Mouse (Mus musculus) megakaryocyte-erythroid progenitor cell, adult 5-6 weeks (primary cell): Measurements from ENCODE around the gene Prkcz. TPM values are rescaled to one million over a fixed set of nuclear protein-coding genes. Genes with fewer than 3 reads are reported as not detected.

Experiments used
- ATAC-seq: replicated peaks from 2 replicates; pipeline ENCODE4 v1.8.0; 2016; ENCODE audit warnings: mild to moderate bottlenecking, inconsistent platforms; ENCODE audit not compliant: severe bottlenecking, poor library complexity, low FRiP score, low TSS enrichment
- total RNA-seq, 2 experiments: library from RNA; stranded (forward) in 1 of 2; stranded (reverse) in 1 of 2; fragments of 200-1000, 215-1000 nt in 1 of 2; fragments of >200 nt in 1 of 2; fragmentation: Nextera tagmentation in 1 of 2; gene quantifications; 2 replicates each; pipeline ENCODE4 v1.2.3; 2014 to 2017

Gene Prkcz
- total RNA-seq (2014; fragmentation: Nextera tagmentation) (not detected in 2 replicates), total RNA-seq (2017) (not detected in 2 replicates)

- no peak for ATAC-seq
Observed at GRCm38 (mm10) chr4:155361303-155361791, at the start of gene Prkcz. Prkcz (minus strand) TSS chr4:155361361.

GRCm38 (mm10) chr4:155409058-155409776 lies 48.1 kb upstream of the Prkcz start, which contains the start of gene Cfap74:
Cfap74 (plus strand) TSS chr4:155409190.
- ATAC-seq: peak; percentile 41; the same call in 1 of the 2 replicates

DNA sequence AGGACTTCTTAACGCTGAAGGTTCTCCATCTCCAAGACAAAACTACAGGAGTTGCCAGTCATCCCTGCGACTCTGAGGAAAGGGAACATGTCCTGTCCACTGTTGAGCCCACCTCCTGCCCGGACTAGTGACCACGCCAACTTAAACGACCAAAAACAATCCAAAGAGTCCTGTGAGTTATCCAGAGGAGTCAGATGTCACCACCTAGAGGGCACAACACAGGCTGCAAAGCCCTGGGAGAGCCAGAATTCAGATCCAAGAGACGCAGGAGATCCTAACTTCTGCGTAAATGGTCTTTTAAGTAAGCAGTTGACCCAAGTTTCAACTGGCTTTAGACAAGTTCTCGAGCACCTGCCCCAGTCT lies 47.5 kb upstream of the Prkcz start:
- no peak for ATAC-seq

DNA sequence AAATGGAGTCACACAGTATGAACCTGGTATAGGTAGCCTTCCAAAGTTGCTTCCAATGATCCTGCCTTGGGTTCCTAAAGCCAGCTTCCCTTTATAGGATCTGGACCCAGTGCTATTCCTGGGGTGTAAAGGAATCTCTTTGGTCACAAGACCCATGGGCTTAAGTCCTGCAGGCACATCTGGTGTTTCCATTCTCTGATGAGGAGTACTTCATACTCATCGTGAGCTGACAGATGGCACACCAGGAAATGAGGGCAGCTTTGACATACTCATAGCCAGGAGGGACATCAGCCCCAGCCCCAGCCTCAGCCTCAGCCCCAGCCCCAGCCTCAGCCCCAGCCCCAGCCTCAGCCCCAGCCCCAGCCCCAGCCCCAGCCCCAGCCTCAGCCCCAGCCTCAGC lies 41.3 kb upstream of the Prkcz start:
- ATAC-seq: no peak

GRCm38 (mm10) chr4:155401121-155401520 lies 40.0 kb upstream of the Prkcz start:
- no peak for ATAC-seq

DNA sequence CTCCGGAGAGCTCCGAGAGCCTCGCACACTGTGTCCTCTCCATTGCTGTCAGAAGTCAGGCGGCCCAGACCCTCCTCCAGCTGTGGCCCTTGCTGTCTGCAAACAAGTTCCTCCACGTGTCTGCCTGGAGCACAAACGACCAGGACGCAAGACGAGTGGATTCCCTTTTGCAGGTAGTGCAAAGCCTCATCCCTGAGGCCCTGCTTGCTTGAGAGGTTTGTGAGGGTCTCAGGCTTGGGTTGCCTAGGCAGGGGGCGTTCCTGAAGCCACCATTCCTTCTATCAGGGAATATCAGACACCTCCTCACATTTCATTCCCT lies 37.0 kb upstream of the Prkcz start:
- ATAC-seq: peak; percentile 24; the same call in 1 of the 2 replicates

DNA sequence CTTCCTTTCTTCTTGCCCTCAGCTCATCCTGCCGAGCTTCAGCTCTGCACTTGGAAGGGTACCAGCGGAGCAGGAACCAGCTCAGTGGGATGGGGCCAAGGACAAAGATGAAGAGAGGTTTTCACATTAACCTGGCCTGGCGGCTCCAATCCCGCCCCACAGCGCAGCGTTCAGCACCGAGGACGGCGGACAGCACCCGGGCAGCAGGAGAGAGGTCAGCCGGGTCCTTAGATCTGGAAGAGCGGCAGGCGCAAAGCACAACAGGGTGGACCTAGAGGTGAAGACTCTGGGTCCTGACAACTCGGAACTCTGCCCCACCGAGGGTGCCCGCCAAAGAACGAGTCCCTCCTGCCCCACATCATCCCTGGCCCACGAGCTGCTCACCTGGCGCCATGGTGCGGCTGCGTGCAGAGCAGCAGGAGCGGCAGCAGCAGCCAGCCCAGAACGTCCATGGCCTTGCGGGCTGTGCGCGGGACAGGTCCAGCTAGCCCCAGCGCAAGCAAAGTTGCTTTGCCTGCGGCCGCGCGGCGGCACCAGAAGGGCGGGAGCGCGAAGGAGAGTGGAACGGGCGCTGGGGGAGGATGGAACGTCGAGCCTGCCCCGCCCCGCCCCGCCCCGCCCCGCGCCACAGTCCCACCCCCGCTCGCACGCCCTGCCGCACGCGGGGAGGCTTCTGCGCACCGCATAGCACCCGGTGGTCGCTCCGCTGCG lies 36.5 kb upstream of the Prkcz start, which contains the start of gene Gabrd:
Gabrd (minus strand) TSS at position 602 of the 711 bp plus-strand sequence.
- ATAC-seq: peak; percentile 83

DNA sequence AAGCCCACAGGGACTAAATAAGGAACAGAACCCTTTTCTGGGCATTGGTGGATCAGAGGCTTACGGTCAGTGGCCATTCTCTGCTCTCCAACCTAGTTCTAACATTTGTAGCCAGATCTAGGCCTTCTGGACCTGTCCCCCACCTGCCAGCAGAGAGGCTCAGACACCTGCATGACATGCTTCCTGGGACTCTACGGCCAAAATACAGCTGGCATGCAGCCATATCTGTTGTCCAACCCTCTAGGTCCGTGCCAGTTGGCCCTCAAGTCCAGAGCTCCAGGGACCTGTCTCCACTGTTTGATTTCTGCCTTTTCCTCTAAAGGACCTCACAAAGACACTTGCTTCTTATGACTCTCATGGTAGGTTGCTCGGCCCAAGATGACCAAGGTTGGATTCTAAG lies 35.6 kb upstream of the Prkcz start:
- ATAC-seq: no peak

DNA sequence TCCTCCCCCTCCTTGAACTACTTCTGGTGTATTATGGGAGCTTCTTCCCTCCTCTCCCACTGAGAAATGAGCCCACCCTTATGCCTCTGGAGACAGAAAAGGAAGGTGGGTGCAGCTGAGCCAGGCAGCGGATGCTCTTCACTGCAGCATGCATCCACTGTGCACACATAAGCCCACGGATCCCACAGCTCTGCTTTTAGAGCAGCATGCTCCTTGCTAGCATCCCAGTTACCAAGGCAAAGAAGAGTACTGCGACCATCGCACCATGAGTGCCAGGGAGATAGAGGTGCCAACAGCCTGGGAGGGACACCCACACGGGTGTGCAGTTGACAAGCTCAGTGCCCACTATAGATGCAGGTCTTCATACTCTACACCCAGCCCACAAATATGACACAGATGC lies 34.3 kb upstream of the Prkcz start:
- ATAC-seq: no peak

- no peak for ATAC-seq
Observed at GRCm38 (mm10) chr4:155387166-155387565, 26.0 kb upstream of the Prkcz start.

GRCm38 (mm10) chr4:155383326-155383725 lies 22.2 kb upstream of the Prkcz start:
- no peak for ATAC-seq

GRCm38 (mm10) chr4:155382752-155383151 lies 21.6 kb upstream of the Prkcz start:
- ATAC-seq: no peak

GRCm38 (mm10) chr4:155381974-155382373 lies 20.8 kb upstream of the Prkcz start:
- ATAC-seq: no peak

DNA sequence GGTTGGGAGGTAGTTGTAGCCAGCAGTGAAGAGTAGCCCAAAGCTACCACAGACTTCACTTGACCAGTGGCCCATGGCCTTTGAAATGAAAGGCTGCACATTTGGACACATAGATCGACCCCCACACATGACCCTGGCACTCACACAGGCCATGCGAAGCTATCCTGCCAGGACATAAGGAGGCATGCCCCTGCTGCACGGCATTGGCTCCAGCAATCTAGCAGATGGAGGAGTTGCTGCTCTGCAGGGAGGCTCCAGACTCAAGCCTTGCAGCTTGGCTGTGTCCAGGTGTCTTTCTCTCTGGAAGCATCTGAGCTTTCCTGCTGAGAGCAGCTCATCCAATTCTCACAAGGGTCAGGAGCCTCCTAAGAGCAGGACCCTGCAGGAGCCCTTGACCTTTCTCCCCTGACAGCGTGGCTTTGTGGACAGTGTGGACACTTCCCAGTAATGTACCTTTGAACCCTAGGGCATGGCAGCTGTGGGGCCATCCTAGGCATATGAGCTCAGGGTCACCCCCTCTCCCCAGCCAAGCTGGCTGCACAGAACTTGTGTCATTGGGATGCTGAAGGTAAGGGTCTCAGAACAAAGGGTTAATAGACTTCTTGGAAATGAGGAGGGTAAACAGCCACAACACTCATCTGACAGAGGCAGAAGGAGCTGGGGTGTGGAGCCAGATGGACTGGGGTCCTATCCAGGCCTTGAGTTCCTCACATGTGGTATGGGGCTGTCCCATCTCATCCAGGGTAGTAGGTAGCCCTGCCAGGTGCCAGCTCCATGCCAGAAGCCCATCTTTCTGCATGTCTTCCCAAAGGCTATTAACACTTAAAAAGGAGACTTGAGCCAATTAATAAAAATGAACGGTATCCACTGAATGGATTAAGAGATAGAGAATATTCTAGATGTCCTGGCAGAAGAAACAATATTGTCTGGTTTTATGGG lies 10.9 kb upstream of the Prkcz start:
- ATAC-seq: no peak

DNA sequence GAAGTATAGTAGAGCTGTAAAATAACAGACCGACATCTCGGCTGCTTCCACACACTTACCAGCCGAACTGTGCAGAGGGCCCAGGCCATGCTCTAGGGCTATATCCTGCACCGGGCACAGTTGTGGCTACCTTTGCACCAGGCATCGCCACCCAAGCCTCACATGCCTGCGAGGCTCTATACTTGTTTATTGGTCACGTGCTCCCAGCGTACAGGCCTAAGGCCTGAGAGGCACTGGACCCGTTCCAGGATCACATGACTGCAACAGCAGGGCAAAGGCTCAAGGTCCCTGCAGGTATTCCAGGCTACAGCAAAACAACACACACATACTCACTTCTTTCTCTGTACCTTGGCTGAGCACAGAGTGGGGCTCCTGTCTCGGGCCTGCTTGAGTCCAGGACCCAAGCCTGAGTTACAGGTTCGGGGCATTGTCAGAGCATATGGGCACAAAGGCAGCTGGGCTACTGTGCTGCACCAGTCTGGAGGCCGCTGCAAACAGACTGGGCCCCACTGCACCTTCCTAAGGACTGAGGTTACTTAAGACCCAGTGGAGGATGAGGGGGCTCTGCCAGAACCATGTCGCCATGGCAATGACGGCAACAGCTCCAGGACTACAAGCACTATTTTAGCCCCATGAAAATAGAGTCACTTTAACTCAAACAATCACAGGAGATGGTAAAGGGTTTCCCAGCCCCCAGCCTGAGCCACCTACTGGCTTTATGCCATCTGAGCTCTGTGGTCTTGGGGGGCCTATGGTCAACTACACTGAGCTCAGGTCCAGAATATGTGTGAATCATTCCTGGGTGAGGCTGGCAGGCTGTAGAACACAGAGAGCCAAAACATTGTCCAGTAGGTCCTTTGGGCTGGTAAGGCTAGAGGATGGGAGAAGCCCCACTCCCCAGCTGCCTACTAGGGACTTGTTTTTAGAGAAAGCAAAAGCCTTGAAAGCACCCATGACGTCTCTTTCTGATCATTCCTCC lies 9.9 kb upstream of the Prkcz start:
- ATAC-seq: no peak

GRCm38 (mm10) chr4:155368684-155369083 lies 7.5 kb upstream of the Prkcz start:
- ATAC-seq: peak; percentile 57; the same call in 1 of the 2 replicates

- ATAC-seq: no peak
Observed at GRCm38 (mm10) chr4:155367739-155368138, 6.6 kb upstream of the Prkcz start.

DNA sequence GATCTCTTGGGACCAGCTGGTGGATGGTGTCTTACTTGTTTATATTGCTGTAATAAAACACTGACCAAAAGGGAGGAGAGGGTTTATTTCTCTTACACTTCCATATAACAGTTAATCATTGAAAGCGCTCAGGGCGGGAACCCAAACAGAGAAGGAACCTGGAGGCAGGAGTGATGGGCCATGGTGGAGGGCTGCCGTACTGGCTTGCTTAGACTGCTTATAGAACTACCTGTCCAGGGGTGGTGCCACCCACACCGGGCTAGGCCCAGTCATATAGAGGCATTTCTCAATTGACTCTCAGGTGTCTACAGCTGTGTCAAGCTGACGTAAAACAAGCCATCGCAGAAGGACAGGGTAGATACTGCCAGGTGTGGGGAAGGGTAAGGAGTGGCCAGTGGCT lies 5.6 kb upstream of the Prkcz start:
- no peak for ATAC-seq

GRCm38 (mm10) chr4:155362443-155362842 lies 1.3 kb upstream of the Prkcz start:
- no peak for ATAC-seq
